In genomic region chr10:43043351-43044209, GRCm38 (mm10) we compare ENCODE assay signal across 7 mouse cellular contexts.
DNase-seq lines count a peak whose midpoint lies in the region; ATAC-seq and TF ChIP-seq lines count a peak whose summit lies in the region.

No protein-coding gene starts in this region.

- 26% methylated on average over 7 of the region's 7 CpGs for WGBS in embryonic facial prominence, embryonic 11.5 days
- WGBS in midbrain, embryonic 13.5 days = 13% methylated on average over 7 of the region's 7 CpGs

- no peaks in the 10 kb centered on the region for H3K36me3 ChIP-seq in embryonic facial prominence, embryonic 11.5 days (replicated peaks; ENCODE audit: control insufficient read depth, insufficient read depth, low read depth, low read length)
- H3K36me3 ChIP-seq in midbrain, embryonic 13.5 days = no peaks in the 10 kb centered on the region

- ATAC-seq in embryonic facial prominence, embryonic 11.5 days (replicated peaks; ENCODE audit: insufficient number of reproducible peaks, low FRiP score, low TSS enrichment, low read depth) = peak; percentile 68
- peak; percentile 88 for ATAC-seq in midbrain, embryonic 13.5 days

- H3K27me3 ChIP-seq in embryonic facial prominence, embryonic 11.5 days (ENCODE audit: control insufficient read depth, insufficient read depth, low read length) = no peaks in the 10 kb centered on the region
- H3K27me3 ChIP-seq in midbrain, embryonic 13.5 days = no peaks in the 10 kb centered on the region

- no peak overlapping the region for H3K9ac ChIP-seq in embryonic facial prominence, embryonic 11.5 days (replicated peaks; ENCODE audit: low read length)
- H3K9ac ChIP-seq in midbrain, embryonic 13.5 days (replicated peaks) = no peak overlapping the region; the same call in 1 of the 2 replicates

- H3K4me2 ChIP-seq in embryonic facial prominence, embryonic 11.5 days (ENCODE audit: low read depth, low read length) = no peak overlapping the region
- H3K4me2 ChIP-seq in midbrain, embryonic 13.5 days (replicated peaks) = peak overlapping the region; percentile 11; the same call in 1 of the 2 replicates

- no peak for TF ChIP-seq POLR2A in brain, embryonic 14.5 days (IDR thresholded peaks at IDR 0.05; ENCODE audit: borderline replicate concordance, extremely low read depth, insufficient read depth, insufficient read length, poor library complexity, severe bottlenecking)

- no peaks in the 10 kb centered on the region for H3K4me1 ChIP-seq in embryonic facial prominence, embryonic 11.5 days (ENCODE audit: control insufficient read depth, insufficient read depth, low read length)
- peaks cover 32% of the 10 kb centered on the region for H3K4me1 ChIP-seq in midbrain, embryonic 13.5 days (replicated peaks)

- peak; percentile 87 for DNase-seq in brain, embryonic 14.5 days (ENCODE audit: low read depth)
- DNase-seq in embryonic facial prominence, embryonic 11.5 days (ENCODE audit: low spot score) = peak; percentile 54
- DNase-seq in heart, postnatal 10 days = peak; percentile 64
- no peak for DNase-seq in right cerebral cortex, postnatal 36 days (ENCODE audit: low spot score in 2 of 2)
- DNase-seq in spleen, postnatal 36 days (ENCODE audit: low spot score in 2 of 2) = no peak
- no peak for DNase-seq in layer of hippocampus, postnatal 10 days (ENCODE audit: low spot score in 2 of 2)

- H3K27ac ChIP-seq in embryonic facial prominence, embryonic 11.5 days (replicated peaks; ENCODE audit: low read depth, low read length) = peak overlapping the region; percentile 14
- peak overlapping the region; percentile 89 for H3K27ac ChIP-seq in midbrain, embryonic 13.5 days

- TF ChIP-seq CTCF in brain, embryonic 14.5 days (IDR thresholded peaks at IDR 0.05; ENCODE audit: borderline replicate concordance, extremely low read depth, insufficient read depth, insufficient read length) = no peak

- intact Hi-C loops in heart, postnatal 10 days (cut with DNase I) = no loop called here

- H3K9me3 ChIP-seq in embryonic facial prominence, embryonic 11.5 days (replicated peaks; ENCODE audit: control insufficient read depth, low read length) = no peaks in the 10 kb centered on the region
- H3K9me3 ChIP-seq in midbrain, embryonic 13.5 days = peaks cover 3% of the 10 kb centered on the region; the same call in 1 of the 2 replicates

- no peak overlapping the region for H3K4me3 ChIP-seq in embryonic facial prominence, embryonic 11.5 days (ENCODE audit: low read depth, low read length)
- H3K4me3 ChIP-seq in midbrain, embryonic 13.5 days (replicated peaks) = no peak overlapping the region

Comparison
In these comparisons a context has a peak if more than half of its experiments do, and no peak if none do; other contexts are left out.
1. DNase-seq: peak in brain, embryonic 14.5 days (single experiment), embryonic facial prominence, embryonic 11.5 days (single experiment) and heart, postnatal 10 days (2 of 2); none in right cerebral cortex, postnatal 36 days (0 of 2), spleen, postnatal 36 days (0 of 2) and layer of hippocampus, postnatal 10 days (0 of 2).